Mouse (Mus musculus) embryonic fibroblast, embryonic 13.5 days (primary cell): Measurements from ENCODE around the gene Shd.

Source experiments
- CTCF ChIP-seq: IDR thresholded peaks from 2 replicates; pipeline ENCODE4 v1.5.1; 2011; ENCODE audit warnings: mild to moderate bottlenecking, control low read depth, low read length, moderate library complexity, borderline replicate concordance; ENCODE audit not compliant: insufficient read depth
- POLR2A ChIP-seq: IDR thresholded peaks from 2 replicates; pipeline ENCODE4 v1.6.1; 2011; ENCODE audit warnings: low read depth, mild to moderate bottlenecking, control low read depth, low read length, moderate library complexity

DNA sequence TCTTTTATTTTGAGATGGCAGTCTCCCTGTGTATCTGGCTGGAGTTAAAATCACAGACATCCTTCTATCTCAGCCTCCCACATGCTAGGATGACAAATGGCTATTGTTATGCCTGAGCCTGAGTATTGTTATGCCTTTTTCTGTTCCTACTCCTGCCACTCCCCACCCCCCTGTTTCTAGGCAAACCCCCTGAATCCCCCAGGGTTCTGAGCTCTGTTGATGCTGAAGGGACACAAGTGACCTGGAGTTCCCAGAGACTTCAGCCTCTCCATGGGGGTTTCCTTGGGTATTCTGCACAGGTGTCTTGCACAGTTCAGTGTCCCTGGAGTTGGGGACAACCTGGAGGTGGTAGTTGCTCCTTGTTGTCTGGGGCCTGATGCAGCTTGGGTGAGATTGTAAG lies 18.2 kb upstream of the Shd start:
- TF ChIP-seq POLR2A, result no peak
- no peak for TF ChIP-seq CTCF
